Mouse (Mus musculus) CD4-positive helper T cell, adult 2 months (primary cell): ENCODE data around the gene Gabrg3.

Source experiments
- DNase-seq: peaks from one replicate; pipeline ENCODE4 v3.0.0-alpha.2; 2012; ENCODE audit warnings: low read depth, missing footprints, low spot score

Gene Gabrg3

GRCm38 (mm10) chr7:57065398-57065797, 321.6 kb downstream of the Gabrg3 start:
- DNase-seq: no peak

- no peak for DNase-seq
Measured at GRCm38 (mm10) chr7:57050906-57051635, 335.9 kb downstream of the Gabrg3 start.

- DNase-seq: no peak
Measured at GRCm38 (mm10) chr7:57037861-57038421, 349.0 kb downstream of the Gabrg3 start.

DNA sequence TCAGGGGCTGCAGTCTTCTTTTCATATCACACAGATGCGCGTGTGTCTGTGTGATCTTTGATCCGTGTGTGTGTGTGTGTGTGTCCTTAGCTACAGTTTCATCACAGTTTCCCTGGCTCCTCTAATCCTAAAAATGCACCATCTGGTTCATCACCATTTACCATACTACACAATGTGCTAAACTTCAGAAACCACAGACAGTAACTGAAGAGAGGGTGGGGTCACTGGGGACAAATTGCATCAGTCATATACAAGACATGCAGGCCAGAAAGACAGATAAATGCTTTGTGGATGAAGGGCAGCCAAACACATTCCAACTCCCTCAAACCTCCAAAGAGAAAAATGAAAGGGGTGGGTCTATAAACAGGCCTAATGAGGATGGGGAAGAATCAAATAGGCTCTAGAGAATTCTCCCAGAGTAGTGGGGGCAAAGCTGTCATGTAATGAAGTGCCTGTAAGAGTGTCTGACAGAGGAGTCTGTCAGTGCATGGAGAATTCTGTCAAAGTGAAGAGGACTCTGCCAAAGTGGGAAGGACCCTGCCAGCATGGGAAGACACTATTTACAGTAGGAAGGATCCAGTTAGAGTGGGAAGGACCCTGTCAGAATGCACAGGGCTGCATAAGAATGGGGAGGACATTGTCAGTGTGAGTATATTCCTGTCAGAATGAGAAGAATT, 386.3 kb downstream of the Gabrg3 start:
- DNase-seq: no peak

GRCm38 (mm10) chr7:56997713-56998624, 389.0 kb downstream of the Gabrg3 start:
- no peak for DNase-seq

- no peak for DNase-seq
Measured at GRCm38 (mm10) chr7:56946398-56946797, 440.6 kb downstream of the Gabrg3 start.

GRCm38 (mm10) chr7:56941606-56942005, 445.4 kb downstream of the Gabrg3 start:
- no peak for DNase-seq

GRCm38 (mm10) chr7:56938020-56938419, 449.0 kb downstream of the Gabrg3 start:
- DNase-seq: no peak

DNA sequence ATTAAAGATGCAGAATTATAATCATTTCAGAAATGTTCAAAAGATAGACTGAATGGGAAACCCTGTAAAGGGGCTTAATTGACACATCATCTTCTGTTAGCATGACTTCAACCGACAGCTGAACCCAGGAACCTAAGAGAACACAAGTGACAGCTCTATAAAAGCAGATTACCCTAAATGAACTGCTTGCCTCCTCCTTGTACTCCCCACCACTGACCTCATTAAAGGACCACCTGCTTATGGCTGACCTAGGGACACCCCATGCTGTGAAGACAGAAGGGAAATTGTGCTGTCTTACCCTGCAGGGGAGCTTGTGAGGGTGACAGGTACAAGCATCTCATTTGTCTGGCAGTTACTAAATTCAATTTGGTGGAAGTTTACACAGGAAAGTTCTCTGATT, 467.5 kb downstream of the Gabrg3 start:
- DNase-seq: no peak

DNA sequence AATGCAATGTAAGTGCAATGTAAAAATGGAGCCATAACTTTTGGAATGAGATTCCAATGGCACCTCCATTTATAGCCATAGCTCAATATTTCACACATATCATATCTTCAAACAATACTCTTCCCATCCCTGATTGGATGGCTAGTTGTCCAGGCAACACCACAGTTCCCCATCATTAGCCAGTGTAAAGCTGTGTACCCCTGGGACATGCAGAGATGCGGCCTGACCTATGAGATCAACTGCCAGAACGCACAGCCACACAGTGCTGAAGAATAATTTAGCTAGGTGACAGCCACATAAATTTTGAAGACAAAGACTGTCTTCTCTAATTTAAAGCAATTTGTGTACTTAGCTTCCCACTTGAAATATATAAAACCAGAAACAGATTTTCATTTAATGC, 472.1 kb downstream of the Gabrg3 start:
- no peak for DNase-seq

GRCm38 (mm10) chr7:56899762-56900161, 487.2 kb downstream of the Gabrg3 start:
- no peak for DNase-seq

DNA sequence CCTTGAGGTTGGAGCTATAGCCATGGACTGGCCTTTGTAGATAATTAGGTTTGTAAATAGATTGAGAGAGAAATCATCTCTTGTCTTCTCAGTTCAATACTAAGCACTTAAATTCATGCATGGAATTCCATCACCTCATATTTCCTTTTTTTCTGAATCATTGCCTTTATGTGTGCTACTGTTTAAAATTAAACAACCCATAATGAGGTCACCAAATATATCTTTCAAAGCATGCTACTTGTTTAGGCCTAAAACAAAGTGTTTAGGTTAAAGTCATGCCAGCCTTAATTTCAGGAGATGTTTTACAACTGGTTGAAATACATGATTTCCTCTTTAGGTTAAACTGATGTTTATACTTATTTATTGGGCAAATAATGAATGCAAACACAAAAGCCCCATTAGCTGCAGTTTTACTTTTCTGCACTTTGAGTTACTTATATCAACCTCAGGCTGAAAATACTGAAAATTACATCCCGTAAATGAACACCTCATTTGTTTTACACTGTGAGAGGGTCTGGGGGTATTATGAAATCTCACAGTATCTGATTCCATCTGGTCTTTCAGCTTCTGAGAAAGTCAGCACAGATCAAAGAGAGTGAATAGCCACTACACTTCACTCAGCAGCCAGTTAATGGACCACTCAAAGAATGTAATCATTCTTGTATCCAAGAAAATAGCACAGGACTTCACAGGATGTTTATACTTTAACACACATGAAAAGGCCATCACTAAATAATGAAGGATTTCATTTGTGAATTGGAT, 519.5 kb downstream of the Gabrg3 start:
- DNase-seq: no peak

GRCm38 (mm10) chr7:56843565-56843964, 543.4 kb downstream of the Gabrg3 start:
- no peak for DNase-seq

DNA sequence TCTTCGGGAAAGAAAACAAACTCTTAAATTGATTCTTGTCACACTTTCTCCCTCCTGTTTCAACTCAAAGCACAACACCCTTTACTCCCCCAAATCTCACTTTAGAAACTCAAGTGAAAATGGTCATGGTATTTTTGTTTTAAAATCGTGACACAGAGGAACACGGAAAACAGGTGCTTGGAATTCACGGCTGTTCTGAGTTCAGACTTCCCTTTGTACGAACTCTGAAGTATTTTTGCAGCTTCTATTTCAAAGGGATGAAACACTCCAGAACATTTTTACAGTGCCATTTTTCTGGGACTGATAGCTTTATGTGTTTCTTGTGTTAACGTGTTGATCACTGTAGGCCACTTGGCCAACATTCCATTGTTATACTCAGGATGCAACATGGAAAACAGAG, 561.5 kb downstream of the Gabrg3 start:
- DNase-seq: no peak

GRCm38 (mm10) chr7:56801841-56802240, 585.1 kb downstream of the Gabrg3 start:
- no peak for DNase-seq

DNA sequence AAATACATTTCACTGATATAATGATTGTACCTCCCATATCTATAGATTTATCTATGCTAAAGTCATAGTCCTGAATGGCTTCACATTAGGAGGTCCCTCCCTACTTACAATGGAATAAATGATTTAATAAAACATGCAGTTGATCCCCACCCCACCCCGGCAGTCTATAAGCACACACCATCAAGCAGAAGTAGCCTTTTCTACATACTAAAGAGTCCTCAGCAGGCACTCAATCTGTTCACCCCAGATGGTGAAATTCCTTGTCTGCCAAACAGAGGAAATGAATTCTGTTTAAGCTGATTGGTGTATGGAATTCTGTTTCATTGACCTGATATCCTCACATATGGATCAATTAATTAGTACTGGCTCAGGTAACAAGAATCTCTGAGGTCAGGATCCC, 607.9 kb downstream of the Gabrg3 start:
- no peak for DNase-seq

DNA sequence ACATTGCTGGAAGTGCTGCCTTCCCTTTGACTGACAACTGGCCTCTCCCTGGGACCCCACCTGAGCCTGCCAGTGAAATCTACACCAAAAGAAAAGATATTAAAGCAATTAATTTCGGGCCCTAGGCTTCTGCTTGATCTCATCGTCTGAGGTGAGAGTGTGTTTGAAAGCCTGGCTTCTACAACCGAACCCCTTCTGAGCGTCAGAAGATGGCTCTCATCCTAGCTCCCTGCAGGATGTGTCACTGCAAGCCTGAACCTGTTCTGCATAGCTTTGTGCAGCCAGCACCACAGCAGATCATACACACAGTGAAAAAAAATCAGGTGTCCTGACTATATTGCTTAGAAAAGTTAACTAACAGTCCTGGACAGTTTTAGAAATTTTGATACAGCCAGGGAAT, 618.8 kb downstream of the Gabrg3 start:
- DNase-seq: no peak

DNA sequence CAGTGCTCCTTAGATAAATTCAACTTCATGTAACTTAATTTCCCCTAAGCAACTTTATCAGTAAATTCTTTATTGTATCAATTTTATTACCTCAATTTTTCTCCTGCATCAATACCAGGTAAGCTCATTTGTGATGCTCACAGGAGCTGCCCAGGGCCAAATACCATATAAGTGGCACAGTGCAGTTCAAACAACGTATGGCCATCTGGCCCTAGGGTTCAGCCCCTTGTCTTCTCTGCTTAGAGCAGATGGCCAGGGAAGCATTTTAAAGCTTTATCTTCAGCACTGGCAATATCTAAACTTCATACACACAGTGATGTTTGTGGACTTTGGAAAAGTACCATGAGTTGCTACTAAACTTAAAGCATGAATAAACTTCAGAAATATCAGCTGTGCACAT, 619.2 kb downstream of the Gabrg3 start:
- DNase-seq: no peak

DNA sequence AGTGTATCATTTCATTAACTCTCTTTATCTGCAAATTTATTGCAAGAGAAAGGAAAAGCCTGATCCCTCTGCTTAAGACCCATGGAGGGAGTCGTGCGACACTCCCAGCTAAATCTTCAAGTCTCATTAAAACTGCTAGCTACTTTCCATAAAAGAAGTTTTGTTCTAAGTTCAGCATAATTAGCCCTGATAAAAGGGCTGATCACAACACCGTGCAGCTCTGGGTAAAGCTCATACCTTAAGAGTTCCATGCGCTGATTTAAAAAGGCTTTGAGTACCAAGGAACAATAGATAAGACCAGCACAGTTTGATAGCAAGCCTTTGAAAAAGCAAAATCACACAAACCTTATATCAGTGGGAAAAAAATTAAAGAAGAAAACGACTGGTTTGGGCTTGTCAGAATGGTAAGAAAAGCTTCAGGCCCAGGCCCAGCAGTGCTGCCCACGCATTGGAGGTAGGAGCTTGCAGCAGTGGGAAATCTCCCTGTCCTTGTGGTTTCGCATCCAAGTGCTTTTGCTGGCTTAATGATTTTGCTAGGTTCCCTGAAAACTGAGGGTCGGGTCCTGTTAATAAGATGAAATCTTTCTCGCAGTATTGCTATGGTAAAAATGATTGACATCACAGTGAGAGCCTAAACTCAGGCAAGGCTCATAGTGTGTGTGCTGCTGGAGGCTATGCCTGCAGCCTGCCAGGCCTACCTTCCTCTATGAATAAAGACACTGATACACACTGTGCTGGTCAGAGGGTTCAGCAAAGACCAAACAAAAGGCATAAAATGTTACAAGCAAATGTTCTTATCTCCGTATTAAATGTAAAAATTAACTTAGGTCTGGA, 621.2 kb downstream of the Gabrg3 start:
- no peak for DNase-seq

DNA sequence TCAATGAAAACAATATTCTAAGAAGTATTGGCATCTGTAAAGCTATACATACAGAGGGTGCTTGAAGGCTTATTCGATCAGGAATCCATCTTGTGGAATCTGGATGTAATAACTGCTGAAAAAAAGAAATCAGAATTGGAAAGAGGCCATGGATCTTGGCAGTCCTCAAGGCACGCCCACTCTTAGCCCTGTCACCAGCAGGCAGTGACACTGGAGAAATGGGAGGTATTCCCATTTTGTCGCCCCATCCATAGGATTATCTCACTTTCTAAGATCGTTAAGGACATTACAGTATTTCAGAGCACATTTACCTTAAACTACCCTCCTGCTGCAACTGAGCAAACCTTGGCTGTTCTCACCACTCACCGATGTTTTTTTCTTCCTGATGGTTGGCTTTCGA, 657.8 kb downstream of the Gabrg3 start:
- DNase-seq: no peak
